Mouse (Mus musculus) ZHBTc4 (cell line): ENCODE data around the gene Scgb2b3.

Experiments used
- DNase-seq: peaks from one replicate; pipeline ENCODE4 v3.0.0-alpha.2; 2011; ENCODE audit warnings: low read depth, low spot score

Scgb2b3 gene

DNA sequence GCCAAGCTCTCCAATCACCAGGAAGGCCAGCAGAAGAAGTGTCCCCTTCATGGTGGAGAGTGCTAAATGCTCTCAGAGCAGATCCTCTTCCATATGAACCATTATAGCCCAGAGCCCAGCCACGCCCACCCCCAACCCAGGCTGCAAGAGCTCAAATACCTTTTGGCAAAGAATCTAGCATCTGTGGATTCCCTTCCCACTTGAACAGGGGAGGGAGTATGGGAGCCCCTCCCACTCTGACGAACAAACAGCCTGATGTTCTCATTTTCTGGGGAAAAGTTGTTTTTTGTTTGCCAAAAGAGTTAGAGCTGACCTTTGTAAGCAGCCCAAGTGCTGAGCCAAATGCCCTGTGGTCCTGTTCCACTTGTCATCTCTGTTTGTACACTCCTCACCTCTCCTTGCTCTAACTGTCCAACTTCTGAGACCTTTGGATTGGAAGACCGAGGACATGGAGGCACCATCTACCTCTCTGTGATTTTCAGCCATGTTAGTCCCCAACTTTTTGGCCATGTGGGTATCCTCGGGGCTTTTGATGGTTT lies at the start of gene Scgb2b3:
Gene Scgb2b3, minus strand, starts transcription at position 51 of the 539 bp plus-strand sequence.
- no peak for DNase-seq

DNA sequence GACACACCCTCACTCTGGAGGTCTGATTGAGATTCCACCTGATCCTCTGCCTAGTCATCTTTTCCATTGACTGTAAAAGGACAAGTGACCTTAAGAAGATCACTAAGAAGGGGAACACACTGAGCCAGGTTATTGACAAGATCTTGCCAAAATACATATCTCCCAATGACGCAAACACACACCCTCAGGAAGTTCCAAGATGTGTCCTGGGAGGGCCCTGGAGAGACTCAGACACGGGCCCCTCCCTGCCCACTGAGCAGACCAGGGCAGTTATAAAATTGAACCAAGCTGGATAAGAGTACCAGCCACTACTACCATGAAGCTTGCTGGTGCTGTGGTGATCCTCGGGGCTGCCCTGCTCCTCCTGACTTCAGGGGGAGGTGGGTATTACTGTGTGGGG lies 13.4 kb upstream of the Scgb2b3 start, which contains the start of gene Scgb1b3:
Gene Scgb1b3, plus strand, starts transcription at position 301 of the 400 bp plus-strand sequence.
- DNase-seq = no peak
